Mouse (Mus musculus) spleen, postnatal 36 days (tissue): ENCODE measurements around the gene Ap5s1.

Experiments
- DNase-seq, 2 experiments: peaks; one replicate each; pipeline ENCODE4 v3.0.0; 2022; ENCODE audit warnings: low spot score in 2 of 2, mixed read lengths in 1 of 2

The Ap5s1 gene

DNA sequence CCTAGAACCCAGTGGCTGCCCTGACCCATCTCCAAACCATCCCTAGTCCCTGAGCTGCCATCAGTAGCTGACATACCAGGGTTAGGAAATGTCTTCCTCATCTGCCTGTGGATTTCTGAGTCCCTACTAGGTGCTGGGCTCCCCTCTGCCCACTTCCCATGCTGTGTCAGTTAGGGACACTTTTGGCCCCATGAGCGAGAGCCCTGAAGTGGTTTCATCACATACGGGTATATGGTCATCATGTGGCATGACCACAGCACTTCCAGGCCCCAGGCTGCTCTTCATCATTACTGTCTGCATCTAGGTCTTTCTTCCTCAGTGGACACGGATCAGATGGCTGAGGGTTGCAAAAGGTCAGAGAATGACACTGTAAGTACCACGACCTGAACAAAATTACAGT lies at the start of gene Ap5s1:
Gene Ap5s1, plus strand, starts transcription at position 301 of the 400 bp plus-strand sequence.
- DNase-seq: no peak

DNA sequence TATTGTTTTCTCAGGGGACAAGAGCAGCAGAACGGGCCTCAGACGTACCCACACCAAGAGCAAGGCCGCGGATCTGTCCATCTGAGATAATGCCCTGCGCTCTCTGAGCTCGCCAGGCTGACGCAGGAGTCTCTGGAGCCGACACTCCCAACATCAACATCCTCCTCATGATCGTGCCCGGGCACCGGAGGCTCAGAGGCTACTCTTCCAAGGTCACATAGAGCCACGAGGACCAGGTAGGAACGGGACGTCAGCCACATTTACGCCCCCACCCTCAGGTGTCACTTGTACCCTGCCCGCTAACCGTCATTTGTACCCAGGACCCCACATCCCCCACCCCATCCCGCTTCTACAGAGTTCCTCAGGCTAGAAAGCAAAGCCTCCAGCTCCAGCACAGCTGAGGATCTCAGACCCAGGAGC lies 47.4 kb upstream of the Ap5s1 start:
- DNase-seq: peak; percentile 46 to 63

DNA sequence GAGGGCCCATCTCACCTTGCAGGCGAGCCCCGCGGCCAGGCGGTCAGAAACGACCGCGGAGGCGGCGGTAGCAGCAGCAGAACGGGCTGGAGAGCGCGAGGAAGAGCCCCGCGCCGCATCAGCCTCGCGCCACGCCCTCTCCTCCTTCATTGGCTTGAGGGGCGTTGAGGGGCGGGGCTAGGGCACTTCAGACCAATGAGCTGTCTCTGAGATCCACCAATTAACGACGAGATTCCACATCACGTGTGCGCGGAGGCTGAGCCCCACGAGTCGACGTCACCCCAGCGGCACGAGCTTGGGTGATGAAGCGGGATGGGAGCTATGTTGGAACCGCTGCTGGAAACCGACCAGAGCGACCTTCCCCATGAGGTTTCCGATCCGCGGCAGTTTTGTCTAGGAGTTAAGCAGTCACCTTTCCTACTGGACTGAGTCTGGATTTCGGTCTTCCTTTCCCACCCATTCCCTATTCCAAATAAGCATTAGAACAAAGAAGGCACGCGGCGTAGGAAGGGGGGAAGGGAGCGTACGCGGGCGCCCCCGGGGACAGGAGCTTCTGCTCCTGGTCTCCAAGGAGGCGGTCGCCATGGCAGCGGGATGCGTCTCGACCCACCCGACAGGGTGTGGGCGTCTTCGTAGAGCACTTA lies 46.8 kb upstream of the Ap5s1 start, which contains the start of gene 1700037H04Rik:
Gene 1700037H04Rik, minus strand, starts transcription at position 144 of the 644 bp plus-strand sequence.
- peak; percentile 95 to 97 for DNase-seq

DNA sequence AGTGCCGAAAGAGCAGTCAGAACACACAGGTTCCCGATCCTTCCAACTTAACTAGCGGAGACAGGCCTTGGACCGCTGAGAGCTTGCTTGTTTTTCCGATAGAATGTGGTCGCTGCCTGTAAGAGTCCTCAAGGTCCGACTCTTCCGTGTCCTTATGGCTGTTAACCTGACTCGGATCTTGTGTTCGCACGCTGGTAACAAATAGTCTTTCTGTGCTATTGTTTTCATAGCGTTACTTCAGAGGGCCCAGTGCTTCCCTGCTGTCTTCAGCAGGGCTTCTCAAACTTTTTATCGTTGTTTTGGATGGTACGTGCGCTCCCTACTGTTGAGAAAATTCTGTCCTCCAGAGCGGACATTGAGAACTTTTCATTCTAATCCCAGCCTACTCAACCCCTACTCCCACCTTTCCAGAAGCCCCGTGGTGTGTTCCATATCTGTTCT lies 46.2 kb upstream of the Ap5s1 start:
- DNase-seq: peak in 1 of 2 experiments; percentile 23

DNA sequence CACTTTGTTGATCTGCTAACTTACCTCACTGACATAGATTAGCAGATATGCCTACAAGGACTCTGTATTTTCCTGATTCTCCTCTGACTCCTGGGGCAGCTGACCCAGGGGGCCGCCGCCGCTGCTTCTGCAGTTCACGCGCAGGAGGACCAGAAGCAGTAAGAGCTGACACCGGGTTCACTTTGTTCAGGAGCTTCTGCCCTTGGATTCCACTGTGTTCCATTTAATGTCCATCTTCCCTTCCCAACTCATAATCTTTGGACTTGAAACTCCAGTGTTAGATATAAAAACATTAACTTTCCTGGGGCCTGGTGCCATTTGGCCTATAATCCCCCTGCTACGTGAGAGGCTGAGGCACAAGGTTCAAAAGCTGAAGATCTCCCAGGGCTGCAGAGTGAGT lies 43.0 kb upstream of the Ap5s1 start:
- no peak for DNase-seq

DNA sequence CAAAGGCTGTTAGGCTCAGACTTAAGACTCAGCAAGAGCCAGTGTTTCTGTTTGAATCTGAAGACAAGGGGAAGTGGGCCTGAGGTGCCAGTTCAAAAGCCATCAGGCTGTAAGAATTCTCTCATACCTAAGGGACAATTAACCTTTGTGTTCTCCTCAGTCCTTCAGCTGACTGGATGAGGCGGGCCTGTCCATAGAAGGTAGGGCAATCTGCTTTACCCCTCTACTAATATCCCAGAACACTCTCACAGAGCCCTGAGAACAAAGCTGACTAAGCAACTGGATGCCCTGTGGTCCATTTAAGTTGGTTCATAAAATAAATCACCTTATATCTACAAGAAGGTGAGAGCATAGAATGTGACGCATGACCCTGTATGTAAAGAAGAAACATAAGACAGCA lies 40.7 kb upstream of the Ap5s1 start:
- DNase-seq: no peak

DNA sequence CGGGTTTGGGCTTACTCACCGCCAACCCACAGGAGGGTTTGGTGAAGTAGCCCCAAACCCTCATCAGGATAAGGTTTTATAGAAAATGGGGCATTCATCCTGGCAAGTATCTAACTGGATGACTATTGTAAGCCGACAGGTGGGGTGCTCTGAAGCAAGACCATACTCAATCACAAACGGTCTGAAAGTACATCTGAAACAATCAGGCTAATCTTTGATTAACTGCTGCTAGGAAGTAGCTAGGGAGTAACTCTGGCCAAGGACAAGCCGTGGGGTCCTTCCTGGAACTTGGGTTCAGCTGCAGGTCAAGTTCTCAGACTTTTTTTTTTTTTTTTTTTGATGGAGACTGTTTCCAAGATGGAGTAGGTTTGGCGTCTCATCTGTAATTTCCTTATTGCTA lies 38.9 kb upstream of the Ap5s1 start:
- no peak for DNase-seq

DNA sequence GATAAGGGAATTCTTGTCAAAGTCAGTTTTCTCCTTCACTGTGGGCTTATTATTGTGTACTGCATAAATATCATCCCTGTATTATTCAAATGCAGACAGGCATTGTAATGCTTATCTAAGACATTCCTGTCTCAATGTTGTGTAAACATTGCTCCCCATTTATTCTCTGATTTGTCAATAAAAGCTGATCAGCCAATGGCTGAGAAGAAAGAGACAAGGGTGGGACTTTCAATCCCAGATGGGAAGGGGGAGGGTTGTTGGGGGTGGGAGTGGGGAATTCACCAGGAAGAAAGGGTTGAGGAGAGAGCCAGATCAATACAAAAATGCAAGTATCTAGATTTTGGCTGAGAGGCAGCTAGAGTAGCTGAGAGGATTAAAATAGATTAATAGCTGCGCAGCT lies 38.0 kb upstream of the Ap5s1 start:
- DNase-seq: no peak

DNA sequence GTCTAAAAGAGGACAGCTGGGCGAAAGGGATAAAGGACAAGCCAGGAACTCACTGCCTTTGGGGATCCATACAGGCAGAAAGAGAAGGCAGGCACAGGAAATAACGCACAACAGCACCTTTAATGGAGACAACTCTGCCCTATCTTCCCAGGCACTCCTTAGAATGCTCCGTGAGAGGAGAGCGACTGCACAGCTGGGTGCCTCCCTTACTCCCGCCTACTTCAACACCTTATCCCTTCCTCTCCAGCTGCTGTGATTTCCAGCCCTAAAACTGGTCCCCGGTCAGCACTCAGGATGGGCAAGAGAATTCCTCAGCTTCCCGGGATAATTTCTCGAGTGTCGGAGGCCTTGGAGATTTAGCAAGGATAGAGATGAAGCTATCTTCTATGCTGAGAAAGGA lies 35.9 kb upstream of the Ap5s1 start:
- DNase-seq: no peak

DNA sequence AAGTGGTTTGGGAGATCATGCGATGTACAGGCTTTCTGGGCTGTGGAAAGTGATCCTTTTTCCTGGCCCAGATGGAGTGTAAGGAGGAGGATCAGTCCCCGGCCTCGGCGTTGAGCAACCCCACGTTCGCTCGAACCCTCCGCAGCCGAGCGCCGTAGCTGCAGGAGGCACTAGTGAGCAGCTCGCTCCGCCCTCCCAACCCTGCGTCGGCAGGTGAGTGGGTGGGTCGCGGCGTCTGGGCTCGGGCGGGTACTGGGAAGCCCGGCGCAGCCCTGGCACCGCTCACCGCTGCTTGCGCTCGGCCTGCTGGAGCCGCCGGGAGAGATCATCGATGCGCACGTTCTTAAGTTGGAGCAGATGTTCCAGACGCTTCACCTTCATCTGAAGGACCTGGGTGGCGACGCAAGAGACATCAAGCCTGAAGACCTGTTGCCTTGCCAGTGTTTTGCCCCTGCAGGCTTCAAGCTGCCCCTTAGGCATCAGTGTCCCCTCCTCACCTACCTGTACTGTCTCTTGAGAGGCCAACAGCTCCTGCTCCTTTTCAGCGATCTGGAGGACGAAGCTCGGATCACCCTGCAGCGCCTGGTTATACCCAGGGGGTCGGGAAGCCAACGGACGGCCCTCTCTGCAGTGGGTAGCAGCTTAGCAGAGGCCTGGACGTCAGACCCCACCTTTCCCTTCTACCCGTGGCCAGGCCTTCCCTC lies 35.3 kb upstream of the Ap5s1 start:
- DNase-seq: peak; percentile 67

DNA sequence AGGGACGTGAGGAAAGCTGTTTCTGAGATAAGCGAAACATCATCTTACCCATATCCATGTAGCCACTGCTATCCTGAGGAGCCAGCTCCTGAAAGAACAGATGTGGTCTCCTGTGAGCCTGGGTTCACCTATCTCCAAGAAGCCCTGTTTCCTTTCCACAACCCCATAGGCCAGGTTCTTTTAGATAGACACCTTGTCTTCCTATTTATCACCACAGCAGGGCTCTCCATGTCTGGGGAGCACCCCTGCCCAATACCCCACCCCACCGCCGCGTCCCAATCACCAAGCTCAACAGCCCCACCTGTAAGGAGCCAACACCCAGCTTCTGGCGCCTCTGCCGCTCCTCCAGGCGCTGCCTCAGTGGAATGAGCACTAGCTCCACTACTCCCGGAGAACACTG lies 34.6 kb upstream of the Ap5s1 start:
- no peak for DNase-seq

DNA sequence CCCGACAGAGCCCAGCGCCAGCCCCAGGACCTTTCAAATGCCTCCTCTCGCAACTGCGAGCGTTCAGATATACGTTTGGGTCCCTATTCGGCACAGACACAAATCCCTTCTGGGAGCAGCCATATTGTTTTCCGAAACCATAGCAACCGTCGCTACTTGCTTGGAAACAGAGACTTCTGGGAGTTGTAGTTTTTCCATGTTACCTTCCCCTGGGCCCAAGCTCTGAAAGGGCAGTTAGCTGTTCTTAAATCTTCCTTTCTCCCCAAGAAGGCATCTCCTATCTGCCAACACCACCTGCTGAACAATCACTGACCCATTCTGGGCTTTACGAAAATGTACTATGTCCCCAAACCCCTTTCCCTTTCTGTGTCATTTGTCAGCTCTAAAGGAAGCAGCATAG lies 32.2 kb upstream of the Ap5s1 start:
- peak; percentile 66 to 75 for DNase-seq

DNA sequence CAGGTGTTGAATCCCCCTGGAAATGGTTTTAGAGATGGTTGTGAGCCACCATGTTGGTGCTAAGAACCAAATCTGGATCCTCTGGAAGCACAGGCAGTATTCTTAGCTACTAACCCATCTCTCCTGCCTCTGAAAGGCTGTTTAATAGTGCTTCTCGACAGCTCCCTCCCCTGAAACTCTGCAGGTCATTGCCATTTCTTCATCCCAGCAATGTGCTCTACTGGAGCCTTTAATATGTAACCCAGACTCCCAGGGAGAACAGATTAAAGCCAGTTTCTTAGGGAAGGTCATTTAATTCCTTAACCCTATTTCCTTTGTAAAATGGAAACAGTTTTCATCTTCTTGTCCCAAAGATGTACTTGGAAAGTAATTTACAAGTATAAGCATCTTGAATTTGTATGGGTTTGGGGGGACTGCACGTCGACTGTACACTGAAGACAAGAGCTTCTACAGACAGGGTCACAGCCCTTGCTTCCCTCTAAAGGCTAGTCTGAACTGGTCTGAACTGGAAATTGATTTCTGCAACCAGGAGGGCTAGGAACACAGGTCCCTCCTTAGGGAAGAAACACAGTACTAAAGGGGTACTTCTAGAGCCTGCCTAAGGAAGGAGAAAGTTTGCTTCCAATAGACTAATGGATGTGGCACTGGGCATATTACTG lies 31.5 kb upstream of the Ap5s1 start:
- DNase-seq: no peak

DNA sequence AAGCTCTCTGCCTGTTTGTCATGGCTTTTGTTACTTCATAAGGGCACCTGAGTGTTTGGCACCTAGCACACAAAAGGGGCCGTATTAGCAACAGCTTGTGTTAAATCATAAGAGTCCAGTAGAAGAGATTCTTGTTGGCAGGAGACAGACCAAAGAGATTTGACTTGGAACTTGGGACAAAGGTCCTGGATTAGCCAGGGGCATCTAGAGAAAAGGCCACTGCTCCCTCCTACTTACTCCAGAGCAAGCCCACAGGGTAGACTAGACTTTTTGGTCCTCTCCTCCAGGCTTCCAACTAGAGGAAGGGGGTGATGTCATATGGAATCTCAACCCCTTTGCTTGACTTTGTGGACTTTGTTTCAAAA lies 31.0 kb upstream of the Ap5s1 start:
- no peak for DNase-seq

DNA sequence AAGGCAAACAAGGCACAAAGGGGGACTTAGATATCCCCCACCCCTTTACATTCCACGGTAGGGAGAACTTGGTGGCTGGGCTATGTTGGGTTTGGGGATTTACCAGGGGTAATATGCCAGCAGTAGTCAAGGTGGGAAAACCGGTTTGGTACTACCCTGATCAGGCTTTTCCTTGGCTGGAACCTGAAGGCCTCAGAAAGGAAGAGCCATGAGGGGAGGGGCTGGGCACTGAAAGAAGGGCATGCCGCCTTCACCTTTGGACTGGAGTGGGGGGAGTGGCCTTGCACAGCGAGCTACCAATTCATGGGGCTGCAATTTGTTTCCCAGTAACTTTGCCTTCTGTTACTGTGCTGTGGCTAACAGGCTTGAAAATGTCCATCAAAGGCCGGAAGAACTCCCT lies 30.4 kb upstream of the Ap5s1 start:
- no peak for DNase-seq

DNA sequence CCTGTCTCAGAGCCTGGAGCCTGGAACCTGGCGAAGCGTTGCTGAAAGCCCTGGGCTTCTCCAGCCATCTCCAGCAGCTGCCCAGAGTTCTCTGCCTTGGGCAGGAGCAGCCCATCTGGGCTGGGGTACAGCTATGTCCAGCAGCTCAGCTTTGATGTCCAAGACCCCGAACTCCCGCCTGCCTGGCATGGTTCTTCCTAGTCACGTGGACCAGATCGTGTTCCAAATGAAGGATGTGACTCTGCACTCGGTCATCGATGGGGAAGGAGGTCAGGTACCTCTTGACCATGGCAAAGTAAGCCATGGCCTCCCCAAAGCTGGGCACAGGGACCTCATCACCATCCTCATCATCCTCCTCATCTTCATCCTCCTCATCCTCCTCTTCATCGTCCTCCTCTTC lies 28.9 kb upstream of the Ap5s1 start:
- DNase-seq: no peak

DNA sequence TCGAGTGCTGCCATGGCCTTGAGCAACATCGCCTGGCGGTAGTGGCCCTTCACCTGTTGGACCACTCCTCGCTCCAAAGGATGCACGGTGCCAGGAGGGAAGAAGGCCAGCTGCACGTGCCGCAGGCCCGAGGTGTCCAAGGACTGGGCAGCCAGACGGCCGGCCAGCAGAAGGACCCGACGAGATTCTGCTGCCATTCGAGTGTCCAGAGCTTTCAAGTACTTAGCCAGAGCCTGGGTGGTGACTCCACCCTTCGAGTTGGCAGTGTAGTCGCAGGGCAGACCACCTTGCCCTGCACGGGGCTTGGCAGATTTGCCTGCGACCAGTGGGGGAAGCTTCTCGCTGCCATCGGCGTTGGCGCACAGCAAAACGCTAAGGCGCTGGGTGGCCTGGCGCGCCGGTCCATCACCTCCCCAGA lies 28.0 kb upstream of the Ap5s1 start:
- no peak for DNase-seq

DNA sequence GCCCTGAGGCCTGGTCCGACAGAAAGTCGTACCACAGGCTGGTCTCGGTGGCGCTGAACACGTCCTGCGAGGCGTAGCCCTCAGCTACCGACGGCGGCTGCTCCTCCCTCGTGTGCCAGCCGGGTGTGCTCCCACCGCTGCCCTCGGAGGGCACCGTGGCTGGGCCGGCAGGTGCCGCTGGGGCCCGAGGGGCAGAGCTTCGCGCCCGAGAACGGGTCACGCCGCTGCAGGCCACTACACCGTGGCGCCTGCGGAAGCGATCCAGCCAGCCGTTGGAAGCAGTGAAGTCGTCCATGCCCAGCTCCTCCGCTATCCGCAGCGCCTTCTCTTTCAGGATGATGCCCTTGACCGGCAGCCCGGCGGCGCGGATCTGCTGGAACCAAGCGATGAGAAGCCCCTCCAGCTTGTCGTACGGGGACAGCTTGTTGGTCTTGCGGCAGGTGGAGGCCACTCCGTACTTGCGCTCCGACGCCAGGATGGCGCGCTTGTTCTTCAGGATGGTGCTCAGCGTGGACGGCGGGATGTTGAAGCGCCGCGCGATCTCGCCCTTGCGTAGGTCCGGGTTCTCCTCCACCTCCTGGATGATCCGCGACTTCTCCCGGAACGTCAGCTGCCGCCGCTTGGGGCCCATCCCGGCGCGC lies 27.5 kb upstream of the Ap5s1 start:
- DNase-seq: peak; percentile 36 to 47

DNA sequence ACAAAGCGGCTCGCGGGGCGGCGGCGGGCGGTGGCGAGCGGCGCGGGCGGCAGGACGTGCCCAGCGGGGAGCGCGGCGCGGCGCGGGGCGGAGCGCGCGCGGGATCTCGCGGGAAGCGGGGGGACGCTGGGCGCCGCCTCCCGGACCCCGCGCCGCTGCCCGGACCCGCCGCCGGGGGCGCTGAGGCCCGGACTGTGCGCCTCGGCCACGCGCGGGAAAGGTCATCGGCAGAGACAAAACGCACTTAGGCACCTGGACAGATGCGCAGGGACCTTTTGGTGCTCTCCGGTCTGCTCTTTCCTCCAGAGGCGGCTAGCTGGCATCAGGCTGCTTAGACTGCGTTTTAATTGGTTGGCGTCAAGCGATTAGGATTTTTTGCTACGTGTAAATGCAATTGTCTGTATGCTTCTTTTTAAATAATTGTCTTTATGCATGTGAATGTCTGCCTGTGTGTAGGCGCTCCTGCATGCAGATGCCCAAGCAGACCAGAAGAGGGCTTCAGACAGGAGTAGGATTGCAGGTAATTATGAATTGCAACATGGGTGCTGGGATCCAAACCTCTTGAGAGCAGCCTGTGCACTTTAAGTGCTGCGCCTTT lies 26.8 kb upstream of the Ap5s1 start, which contains the start of gene Cenpb:
Gene Cenpb, minus strand, starts transcription at position 78 of the 598 bp plus-strand sequence.
- peak; percentile 73 to 78 for DNase-seq

DNA sequence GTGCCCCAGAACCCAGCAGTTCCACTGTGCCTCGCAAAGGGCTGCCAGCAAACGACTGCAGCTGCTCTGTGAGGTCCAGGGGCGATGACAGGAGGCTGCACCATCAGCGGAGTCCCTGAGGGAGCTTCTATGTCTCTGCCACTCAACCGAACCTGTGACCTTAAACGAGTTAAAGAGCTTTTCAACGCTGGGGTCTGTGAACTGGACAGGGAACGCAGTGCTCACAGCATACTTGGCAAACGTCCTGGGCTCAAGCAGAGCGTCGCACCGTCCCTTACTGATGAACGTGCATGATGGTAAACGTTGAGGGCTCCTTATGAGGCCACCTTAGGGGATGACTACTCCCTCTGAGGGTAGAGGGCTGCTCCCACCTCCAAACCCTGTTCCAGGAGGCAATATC lies 20.5 kb upstream of the Ap5s1 start:
- DNase-seq: no peak

DNA sequence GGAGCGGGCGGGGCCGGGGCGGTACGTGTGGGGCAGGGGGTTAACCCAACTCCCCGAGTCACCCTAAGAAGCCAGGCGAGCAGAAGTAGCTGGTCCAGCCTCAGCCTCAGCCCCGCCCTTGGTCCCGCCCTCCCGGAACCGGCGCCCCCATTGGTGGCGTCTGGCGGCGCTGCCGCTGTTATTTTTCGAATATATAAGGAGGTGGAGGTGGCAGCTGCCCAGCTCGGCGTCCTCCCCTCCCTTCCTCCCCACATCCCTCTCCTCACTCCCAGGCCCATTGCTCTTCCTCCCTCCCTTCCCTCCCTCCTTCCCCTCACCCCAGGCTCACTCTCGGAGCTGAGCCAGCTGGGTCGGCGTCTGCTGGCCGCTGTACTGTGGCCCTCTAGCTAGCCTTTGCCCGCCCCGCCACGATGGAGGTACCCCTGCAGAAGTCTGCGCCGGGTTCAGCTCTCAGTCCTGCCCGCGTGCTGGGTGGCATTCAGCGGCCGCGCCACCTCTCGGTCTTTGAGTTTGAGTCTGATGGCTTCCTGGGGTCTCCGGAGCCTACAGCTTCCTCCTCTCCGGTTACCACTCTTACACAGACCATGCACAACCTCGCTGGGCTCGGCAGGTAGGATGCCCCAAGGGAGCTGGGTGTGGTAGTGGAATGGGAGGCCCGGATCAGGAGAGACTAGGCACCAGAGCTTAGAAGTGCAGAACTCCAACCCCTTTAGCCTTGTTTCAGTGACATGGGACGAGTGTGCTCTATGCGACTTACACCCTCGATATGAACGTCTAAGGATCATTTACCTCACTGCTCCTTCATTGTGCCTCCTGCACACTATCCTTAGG lies 19.9 kb upstream of the Ap5s1 start, which contains the start of the genes Cdc25b and Spef1:
Gene Cdc25b, plus strand, starts transcription at position 179 of the 831 bp plus-strand sequence.
Gene Spef1, minus strand, starts transcription at position 512 of the 831 bp plus-strand sequence.
- DNase-seq: peak; percentile 88 to 89
